Mouse (Mus musculus): ENCODE data around the gene Slc39a2. TPM values are rescaled to one million over a fixed set of nuclear protein-coding genes. Genes with fewer than 3 reads are reported as not detected.
"Not testable (repeated sequence)": the region's sequence is repeated elsewhere in the genome, so short reads cannot be mapped to it uniquely, and the experiment has no call there.

Slc39a2 gene
- 0.89 and 0.98 TPM in 2 replicates for polyA plus RNA-seq (2015; fragmentation: Nextera tagmentation; extraction: Ambion mirVana)

- Histone ChIP-seq H3K9ac (ENCODE audit: low read length) (no peak within 1 kb of the TSS), H3K36me3 (ENCODE audit: control insufficient read depth, insufficient read depth, low read length) (peaks cover 12% of the 10 kb centered on the region), H3K4me3 (replicated peaks; ENCODE audit: low read length) (no peak within 1 kb of the TSS), H3K4me2 (ENCODE audit: low read depth, low read length) (no peak within 1 kb of the TSS), H3K4me1 (ENCODE audit: control insufficient read depth, insufficient read depth, low read length) (no peaks in the 10 kb centered on the region), H3K27ac (ENCODE audit: low read length) (peak within 1 kb of the TSS; percentile 46; the same call in 1 of the 2 replicates), H3K27me3 (ENCODE audit: control insufficient read depth, insufficient read depth, low read length) (no peaks in the 10 kb centered on the region), H3K9me3 (replicated peaks; ENCODE audit: control insufficient read depth, low read length) (no peaks in the 10 kb centered on the region)
- WGBS: 92% methylated on average over 9 of the region's 9 CpGs
- ATAC-seq (ENCODE audit: insufficient read depth, low FRiP score): no peak
These were observed at the start of gene Slc39a2 for GRCm38 (mm10) chr14:51892191-51892939. Gene Slc39a2 (plus strand): TSS chr14:51892889.

DNA sequence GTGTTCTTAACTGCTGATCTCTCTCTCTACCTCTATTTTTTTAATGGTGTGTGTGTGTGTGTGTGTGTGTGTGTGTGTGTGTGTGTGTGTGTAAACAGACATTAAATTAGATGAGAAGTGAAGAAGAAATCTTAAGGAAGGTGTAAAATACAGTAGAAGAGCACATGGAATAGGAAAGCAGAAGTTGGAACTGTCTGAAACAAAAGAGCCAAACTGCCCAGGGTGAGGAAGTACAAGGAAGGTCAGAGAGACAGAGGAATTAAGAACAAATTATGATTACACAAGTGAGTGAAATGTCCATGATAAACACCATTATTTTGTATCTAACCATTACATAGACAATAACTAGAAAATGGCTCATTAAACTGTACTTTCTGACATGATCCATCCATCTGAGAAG is 48.8 kb upstream of the Slc39a2 start:
- no peak for ATAC-seq (ENCODE audit: insufficient read depth, low FRiP score)
- no peak overlapping the region for H3K27ac ChIP-seq (ENCODE audit: low read length)

DNA sequence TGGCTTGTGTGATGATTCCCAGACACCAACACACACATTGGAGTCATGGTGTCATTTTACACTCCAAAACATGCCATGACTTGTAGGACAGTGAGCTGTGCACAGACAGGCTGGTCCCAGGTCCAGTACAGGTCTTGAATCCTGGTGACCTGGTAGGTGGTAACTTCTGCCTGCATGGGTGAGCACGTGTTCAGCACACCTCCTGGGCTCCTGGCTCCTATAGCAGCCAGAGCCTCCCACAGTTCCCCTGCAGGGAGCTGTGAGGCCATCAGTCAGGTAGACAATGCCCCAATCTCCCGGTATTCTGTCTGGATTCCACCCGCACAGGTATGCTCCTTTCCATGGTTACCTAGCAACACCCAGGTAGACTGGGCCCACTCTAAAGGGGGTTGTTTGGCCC is 46.1 kb upstream of the Slc39a2 start:
- Histone ChIP-seq H3K4me2 (ENCODE audit: low read depth, low read length) (no peak overlapping the region), H3K27ac (ENCODE audit: low read length) (no peak overlapping the region), H3K9me3 (replicated peaks; ENCODE audit: control insufficient read depth, low read length) (no peaks in the 10 kb centered on the region), H3K36me3 (ENCODE audit: control insufficient read depth, insufficient read depth, low read length) (no peaks in the 10 kb centered on the region), H3K27me3 (ENCODE audit: control insufficient read depth, insufficient read depth, low read length) (no peaks in the 10 kb centered on the region), H3K4me1 (ENCODE audit: control insufficient read depth, insufficient read depth, low read length) (no peaks in the 10 kb centered on the region), H3K4me3 (replicated peaks; ENCODE audit: low read length) (no peak overlapping the region), H3K9ac (ENCODE audit: low read length) (no peak overlapping the region)
- WGBS: 52% methylated on average over 3 of the region's 3 CpGs
- ATAC-seq (ENCODE audit: insufficient read depth, low FRiP score): no peak

More for the DNA sequence above, 48.8 kb upstream of the Slc39a2 start:
- Histone ChIP-seq H3K27me3 (ENCODE audit: control insufficient read depth, insufficient read depth, low read length) (no peaks in the 10 kb centered on the region), H3K4me1 (ENCODE audit: control insufficient read depth, insufficient read depth, low read length) (no peaks in the 10 kb centered on the region), H3K9me3 (replicated peaks; ENCODE audit: control insufficient read depth, low read length) (no peaks in the 10 kb centered on the region), H3K4me2 (ENCODE audit: low read depth, low read length) (no peak overlapping the region), H3K9ac (ENCODE audit: low read length) (no peak overlapping the region), H3K4me3 (replicated peaks; ENCODE audit: low read length) (no peak overlapping the region), H3K36me3 (ENCODE audit: control insufficient read depth, insufficient read depth, low read length) (no peaks in the 10 kb centered on the region)

- H3K36me3 ChIP-seq (ENCODE audit: control insufficient read depth, insufficient read depth, low read length); H3K4me1 ChIP-seq (ENCODE audit: control insufficient read depth, insufficient read depth, low read length); H3K4me3 ChIP-seq (replicated peaks; ENCODE audit: low read length); H3K9ac ChIP-seq (ENCODE audit: low read length); H3K4me2 ChIP-seq (ENCODE audit: low read depth, low read length); H3K9me3 ChIP-seq (replicated peaks; ENCODE audit: control insufficient read depth, low read length); H3K27me3 ChIP-seq (ENCODE audit: control insufficient read depth, insufficient read depth, low read length); H3K27ac ChIP-seq (ENCODE audit: low read length); ATAC-seq (ENCODE audit: insufficient read depth, low FRiP score): not testable (repeated sequence)
- 48% methylated on average over 3 of the region's 3 CpGs for WGBS
These were observed 41.7 kb upstream of the Slc39a2 start for GRCm38 (mm10) chr14:51851006-51851405.

DNA sequence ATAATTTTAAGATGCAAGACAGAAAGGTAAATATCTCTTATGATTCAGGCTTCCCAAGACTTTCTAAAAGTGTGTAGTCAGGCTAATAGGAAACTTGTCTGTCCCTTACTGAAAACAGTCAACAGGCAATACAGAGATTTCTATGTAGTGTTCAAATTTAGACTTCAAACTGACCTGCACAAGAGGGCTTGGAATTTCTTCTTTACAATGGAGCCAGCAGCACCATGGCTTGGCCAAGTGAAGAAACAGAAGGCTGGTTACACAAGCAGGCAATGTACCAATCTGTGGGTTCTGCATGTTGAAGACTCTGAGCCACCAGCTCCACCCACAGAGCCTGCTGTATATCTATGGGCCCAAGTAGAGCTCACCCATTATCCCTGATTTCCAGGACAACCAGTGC is 39.3 kb upstream of the Slc39a2 start, which contains the start of gene Ear6:
Gene Ear6, plus strand, starts transcription at position 301 of the 400 bp plus-strand sequence.
- H3K4me3 ChIP-seq (replicated peaks; ENCODE audit: low read length): no peak within 1 kb of the TSS
- H3K9me3 ChIP-seq (replicated peaks; ENCODE audit: control insufficient read depth, low read length): no peaks in the 10 kb centered on the region
- H3K9ac ChIP-seq (ENCODE audit: low read length): no peak within 1 kb of the TSS
- no peaks in the 10 kb centered on the region for H3K27me3 ChIP-seq (ENCODE audit: control insufficient read depth, insufficient read depth, low read length)
- ATAC-seq (ENCODE audit: insufficient read depth, low FRiP score): no peak
- no peak within 1 kb of the TSS for H3K27ac ChIP-seq (ENCODE audit: low read length)
- no peaks in the 10 kb centered on the region for H3K4me1 ChIP-seq (ENCODE audit: control insufficient read depth, insufficient read depth, low read length)
- no peak within 1 kb of the TSS for H3K4me2 ChIP-seq (ENCODE audit: low read depth, low read length)
- no peaks in the 10 kb centered on the region for H3K36me3 ChIP-seq (ENCODE audit: control insufficient read depth, insufficient read depth, low read length)

GRCm38 (mm10) chr14:51855280-51855679 is 37.4 kb upstream of the Slc39a2 start:
- 71% methylated on average over 7 of the region's 7 CpGs for WGBS
- H3K27me3 ChIP-seq (ENCODE audit: control insufficient read depth, insufficient read depth, low read length); H3K4me2 ChIP-seq (ENCODE audit: low read depth, low read length); H3K27ac ChIP-seq (ENCODE audit: low read length); H3K36me3 ChIP-seq (ENCODE audit: control insufficient read depth, insufficient read depth, low read length); ATAC-seq (ENCODE audit: insufficient read depth, low FRiP score); H3K4me1 ChIP-seq (ENCODE audit: control insufficient read depth, insufficient read depth, low read length); H3K9me3 ChIP-seq (replicated peaks; ENCODE audit: control insufficient read depth, low read length); H3K4me3 ChIP-seq (replicated peaks; ENCODE audit: low read length); H3K9ac ChIP-seq (ENCODE audit: low read length): not testable (repeated sequence)

GRCm38 (mm10) chr14:51863603-51864002 is 29.1 kb upstream of the Slc39a2 start:
- H3K27ac ChIP-seq (ENCODE audit: low read length); H3K9ac ChIP-seq (ENCODE audit: low read length); H3K27me3 ChIP-seq (ENCODE audit: control insufficient read depth, insufficient read depth, low read length); H3K4me1 ChIP-seq (ENCODE audit: control insufficient read depth, insufficient read depth, low read length); H3K36me3 ChIP-seq (ENCODE audit: control insufficient read depth, insufficient read depth, low read length); H3K4me2 ChIP-seq (ENCODE audit: low read depth, low read length); ATAC-seq (ENCODE audit: insufficient read depth, low FRiP score); H3K9me3 ChIP-seq (replicated peaks; ENCODE audit: control insufficient read depth, low read length); H3K4me3 ChIP-seq (replicated peaks; ENCODE audit: low read length): not testable (repeated sequence)
- WGBS: 5% methylated on average over 1 of the region's 1 CpGs

- ATAC-seq (ENCODE audit: insufficient read depth, low FRiP score): no peak
- no peak overlapping the region for H3K4me2 ChIP-seq (ENCODE audit: low read depth, low read length)
- H3K27ac ChIP-seq (ENCODE audit: low read length): no peak overlapping the region
- no peaks in the 10 kb centered on the region for H3K4me1 ChIP-seq (ENCODE audit: control insufficient read depth, insufficient read depth, low read length)
- H3K9ac ChIP-seq (ENCODE audit: low read length): no peak overlapping the region
- no peaks in the 10 kb centered on the region for H3K9me3 ChIP-seq (replicated peaks; ENCODE audit: control insufficient read depth, low read length)
- H3K27me3 ChIP-seq (ENCODE audit: control insufficient read depth, insufficient read depth, low read length): 0 out of 2 replicates have a peak, but pooled peaks cover under 1% of the 10 kb centered on the region
- WGBS: 86% methylated on average over 2 of the region's 2 CpGs
- no peaks in the 10 kb centered on the region for H3K36me3 ChIP-seq (ENCODE audit: control insufficient read depth, insufficient read depth, low read length)
- H3K4me3 ChIP-seq (replicated peaks; ENCODE audit: low read length): no peak overlapping the region
These were observed 21.9 kb upstream of the Slc39a2 start for GRCm38 (mm10) chr14:51870756-51871155.

GRCm38 (mm10) chr14:51871741-51872140 is 20.9 kb upstream of the Slc39a2 start:
- WGBS: 70% methylated on average over 9 of the region's 9 CpGs
- H3K4me1 ChIP-seq (ENCODE audit: control insufficient read depth, insufficient read depth, low read length): no peaks in the 10 kb centered on the region
- no peak for ATAC-seq (ENCODE audit: insufficient read depth, low FRiP score)

More at GRCm38 (mm10) chr14:51871741-51872140, 20.9 kb upstream of the Slc39a2 start:
- H3K27me3 ChIP-seq (ENCODE audit: control insufficient read depth, insufficient read depth, low read length): 0 out of 2 replicates have a peak, but pooled peaks cover 3% of the 10 kb centered on the region
- H3K4me3 ChIP-seq (replicated peaks; ENCODE audit: low read length): no peak overlapping the region
- H3K9me3 ChIP-seq (replicated peaks; ENCODE audit: control insufficient read depth, low read length): no peaks in the 10 kb centered on the region
- H3K36me3 ChIP-seq (ENCODE audit: control insufficient read depth, insufficient read depth, low read length): no peaks in the 10 kb centered on the region
- no peak overlapping the region for H3K4me2 ChIP-seq (ENCODE audit: low read depth, low read length)
- H3K9ac ChIP-seq (ENCODE audit: low read length): no peak overlapping the region
- H3K27ac ChIP-seq (ENCODE audit: low read length): no peak overlapping the region

All from stomach, embryonic 16.5 days (tissue).